Mouse (Mus musculus) heart, postnatal 25 days (tissue): ENCODE measurements around the gene Art1. TPM values are rescaled to one million over a fixed set of nuclear protein-coding genes. Genes with fewer than 3 reads are reported as not detected.

ENCODE experiments used
- DNase-seq: peaks from one replicate; pipeline ENCODE4 v3.0.0; 2022; ENCODE audit warnings: low spot score
- intact Hi-C: fragments of 180-260 bp; cut with DNase I; formaldehyde crosslinking; loops from one replicate; pipeline ENCODE4 v1.15.1; 2025
- total RNA-seq, 2 experiments: library from RNA; stranded (reverse); gene quantifications; 2 replicates each; pipeline ENCODE4 v1.2.3; 2021

The Art1 gene
- total RNA-seq, 2 experiments from 2014 or later = 203 to 252 TPM

- intact Hi-C loops = no loop called here
- no peak for DNase-seq
Measured at GRCm38 (mm10) chr7:102104126-102104525, 2.6 kb downstream of the Art1 start.

GRCm38 (mm10) chr7:102106700-102107141 is 5.2 kb downstream of the Art1 start:
- intact Hi-C loops = no loop called here
- no peak for DNase-seq

GRCm38 (mm10) chr7:102108206-102108605 is 6.7 kb downstream of the Art1 start:
- no peak for DNase-seq
- intact Hi-C loops = no loop called here

- DNase-seq = no peak
- intact Hi-C loops = no loop called here
Measured at GRCm38 (mm10) chr7:102109171-102109570, 7.6 kb downstream of the Art1 start, which contains the start of gene Art5. Gene Art5 (minus strand): TSS chr7:102109489.

- DNase-seq = no peak
- intact Hi-C loops = no loop called here
Measured at GRCm38 (mm10) chr7:102109746-102110145, 8.2 kb downstream of the Art1 start.

- DNase-seq = no peak
- intact Hi-C loops = no loop called here
Measured at GRCm38 (mm10) chr7:102113151-102113729, 11.7 kb downstream of the Art1 start.

- intact Hi-C loops = no loop called here
- no peak for DNase-seq
Measured at GRCm38 (mm10) chr7:102116579-102117331, 15.2 kb downstream of the Art1 start, which contains the start of gene Chrna10. Gene Chrna10 (minus strand): TSS chr7:102116828.

GRCm38 (mm10) chr7:102117382-102117781 is 15.8 kb downstream of the Art1 start:
- intact Hi-C loops = no loop called here
- no peak for DNase-seq

GRCm38 (mm10) chr7:102120326-102120725 is 18.8 kb downstream of the Art1 start:
- no peak for DNase-seq
- intact Hi-C loops = no loop called here

- intact Hi-C loops = no loop called here
- no peak for DNase-seq
Measured at GRCm38 (mm10) chr7:102132395-102132794, 30.9 kb downstream of the Art1 start.

- intact Hi-C loops = loop anchor here (5.0 kb wide), 1 partner anchor 90 kb away; no protein-coding TSS in a partner anchor
Measured at GRCm38 (mm10) chr7:102137464-102137863, 35.9 kb downstream of the Art1 start.

GRCm38 (mm10) chr7:102137898-102138297 is 36.4 kb downstream of the Art1 start:
- intact Hi-C loops = loop anchor here (5.0 kb wide), 1 partner anchor 91 kb away; no protein-coding TSS in a partner anchor
- no peak for DNase-seq

More at GRCm38 (mm10) chr7:102137464-102137863, 35.9 kb downstream of the Art1 start:
- DNase-seq = no peak

- intact Hi-C loops = no loop called here
- DNase-seq = no peak
Measured at GRCm38 (mm10) chr7:102153691-102154090, 52.1 kb downstream of the Art1 start.

Other genes with a start within 250 kb of the Art1 start
- gene Folr2, start 244.5 kb upstream of the Art1 start, total RNA-seq = 1 to 10 TPM; 5.5 to 6.8 TPM
- gene Anapc15, start 238.0 kb upstream of the Art1 start, total RNA-seq = 10 to 100 TPM; 16.5 to 17.9 TPM
- under 1 TPM; 0.26 to 0.59 TPM for gene Folr1, start 231.0 kb upstream of the Art1 start, total RNA-seq
- 100 to 1,000 TPM; 105 to 111 TPM for gene Lamtor1, start 195.8 kb upstream of the Art1 start, total RNA-seq
- gene Tomt, start 195.4 kb upstream of the Art1 start, total RNA-seq = not detected
- gene Lrrc51, start 167.8 kb upstream of the Art1 start, total RNA-seq = 1 to 10 TPM; 3.3 to 4.1 TPM
- 10 to 100 TPM; 88.4 to 93.0 TPM for gene Numa1, start 167.6 kb upstream of the Art1 start, total RNA-seq
- gene Il18bp, start 83.1 kb upstream of the Art1 start, total RNA-seq = 1 to 10 TPM; 6.5 to 6.8 TPM
- gene Rnf121, start 36.3 kb upstream of the Art1 start, total RNA-seq = 10 to 100 TPM; 20.9 to 22.8 TPM
- 1 to 10 TPM; 9.4 to 9.6 TPM for gene Xndc1, start 36.2 kb upstream of the Art1 start, total RNA-seq
- gene Xntrpc, start 36.0 kb upstream of the Art1 start, total RNA-seq = under 1 TPM; 0.91 to 0.92 TPM
- under 1 TPM; 0.11 to 0.47 TPM for gene Trpc2, start 18.6 kb upstream of the Art1 start, total RNA-seq
- 10 to 100 TPM; 10.5 to 14.3 TPM for gene Art5, start 7.7 kb downstream of the Art1 start, total RNA-seq
- gene Chrna10, start 15.1 kb downstream of the Art1 start, total RNA-seq = not detected
- 10 to 100 TPM; 29.0 to 32.5 TPM for gene Nup98, start 108.4 kb downstream of the Art1 start, total RNA-seq
- 10 to 100 TPM; 58.8 to 68.0 TPM for gene Pgap2, start 108.5 kb downstream of the Art1 start, total RNA-seq
- 10 to 100 TPM; 24.8 to 30.5 TPM for gene Rhog, start 154.3 kb downstream of the Art1 start, total RNA-seq
- 10 to 100 TPM; 21.6 to 21.8 TPM for gene Stim1, start 166.1 kb downstream of the Art1 start, total RNA-seq